9 mouse cellular contexts compared by ENCODE assay signal in the genomic region with DNA sequence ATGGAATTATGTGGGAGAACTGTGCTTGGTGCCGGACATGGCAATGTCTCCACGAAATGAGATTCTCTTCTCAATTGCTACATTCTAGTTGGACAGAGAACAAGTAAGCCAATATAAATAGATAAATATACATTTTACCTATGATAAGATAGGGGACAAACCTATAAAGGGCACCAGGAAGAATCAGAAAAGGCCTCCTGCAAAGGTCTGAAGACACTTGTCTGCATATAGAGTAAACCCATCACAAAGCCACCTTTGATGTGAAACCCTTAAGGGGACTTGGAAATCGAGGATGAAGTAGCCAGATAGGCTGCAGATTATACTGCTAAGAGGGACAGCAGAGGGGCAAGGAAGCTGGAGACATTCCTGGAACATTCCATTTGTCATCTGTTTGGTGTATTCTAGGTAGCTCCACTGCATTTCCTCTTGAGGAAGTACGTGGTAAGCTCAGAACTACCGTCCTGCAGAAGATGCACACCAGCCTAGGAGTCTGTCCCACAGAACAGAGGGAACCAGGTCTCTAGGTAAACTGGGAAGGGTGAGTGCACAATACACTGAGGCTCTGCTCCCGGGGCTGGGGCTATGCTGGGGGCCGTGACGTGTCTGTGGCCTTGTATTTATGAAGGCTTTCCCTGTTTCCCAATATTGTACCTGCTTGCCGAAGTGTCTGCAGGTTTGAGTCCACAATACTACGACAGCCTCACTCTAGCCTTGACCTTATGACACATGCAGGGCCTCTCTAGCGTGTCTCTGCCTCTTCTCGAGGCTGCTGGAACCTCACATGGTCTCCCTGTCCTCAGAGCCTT. TPM values are rescaled to one million over a fixed set of nuclear protein-coding genes. Genes with fewer than 3 reads are reported as not detected.
DNase-seq lines count a peak whose midpoint lies in the region; ATAC-seq and TF ChIP-seq lines count a peak whose summit lies in the region.
"Had no signal": no experiment of that assay in that cellular context is flagged by ENCODE, and none has a peak within 500 bp of the region (broad histone marks: within the 10 kb centered on the region; RNA-seq: fewer than 3 reads in every experiment).

No protein-coding gene starts in this region.

- 76% methylated on average over 12 of the region's 12 CpGs for WGBS in kidney, embryonic 16.5 days
- 81% methylated on average over 12 of the region's 12 CpGs for WGBS in embryonic facial prominence, embryonic 10.5 days
- 84% methylated on average over 12 of the region's 12 CpGs for WGBS in hindbrain, embryonic 16.5 days
- WGBS in midbrain, postnatal 0 days = 83% methylated on average over 12 of the region's 12 CpGs

- no peak for ATAC-seq in kidney, embryonic 16.5 days (ENCODE audit: low FRiP score, low TSS enrichment)
- no peak for ATAC-seq in hindbrain, embryonic 16.5 days
- no peak for ATAC-seq in midbrain, postnatal 0 days (ENCODE audit: low FRiP score)

- H3K9me3 ChIP-seq in kidney, embryonic 16.5 days (ENCODE audit: low read length) = no peaks in the 10 kb centered on the region
- H3K9me3 ChIP-seq in embryonic facial prominence, embryonic 10.5 days = no peaks in the 10 kb centered on the region
- H3K9me3 ChIP-seq in hindbrain, embryonic 16.5 days (ENCODE audit: control insufficient read depth, low read length) = no peaks in the 10 kb centered on the region
- no peaks in the 10 kb centered on the region for H3K9me3 ChIP-seq in midbrain, postnatal 0 days (ENCODE audit: low read length)

- H3K27ac ChIP-seq in kidney, embryonic 16.5 days (ENCODE audit: low read length) = peak overlapping the region; percentile 86
- peak overlapping the region; percentile 98 for H3K27ac ChIP-seq in embryonic facial prominence, embryonic 10.5 days (replicated peaks)
- peak overlapping the region; percentile 83 for H3K27ac ChIP-seq in hindbrain, embryonic 16.5 days (ENCODE audit: low read depth, low read length)
- H3K27ac ChIP-seq in midbrain, postnatal 0 days (ENCODE audit: low read depth, low read length) = peak overlapping the region; percentile 84; the same call in 1 of the 2 replicates

- peak overlapping the region; percentile 61 for H3K9ac ChIP-seq in kidney, embryonic 16.5 days (replicated peaks; ENCODE audit: low read length)
- H3K9ac ChIP-seq in hindbrain, embryonic 16.5 days (ENCODE audit: low read depth, low read length) = peak overlapping the region; percentile 76
- peak overlapping the region; percentile 59; the same call in 1 of the 2 replicates for H3K9ac ChIP-seq in midbrain, postnatal 0 days (replicated peaks; ENCODE audit: low read length, poor library complexity, severe bottlenecking)

- no peak for TF ChIP-seq CTCF in midbrain, postnatal 0 days (IDR thresholded peaks at IDR 0.05)

- 0 out of 2 replicates have a peak, but pooled peaks cover 1% of the 10 kb centered on the region for H3K36me3 ChIP-seq in kidney, embryonic 16.5 days (ENCODE audit: insufficient read depth, low read length)
- H3K36me3 ChIP-seq in embryonic facial prominence, embryonic 10.5 days (replicated peaks) = peaks cover 18% of the 10 kb centered on the region
- no peaks in the 10 kb centered on the region for H3K36me3 ChIP-seq in hindbrain, embryonic 16.5 days (ENCODE audit: control insufficient read depth, insufficient read depth, low read length)
- H3K36me3 ChIP-seq in midbrain, postnatal 0 days (ENCODE audit: insufficient read depth, low read length) = no peaks in the 10 kb centered on the region

- H3K4me1 ChIP-seq in kidney, embryonic 16.5 days (ENCODE audit: insufficient read depth, low read length) = peaks cover 39% of the 10 kb centered on the region
- peaks cover 55% of the 10 kb centered on the region for H3K4me1 ChIP-seq in embryonic facial prominence, embryonic 10.5 days
- H3K4me1 ChIP-seq in hindbrain, embryonic 16.5 days (ENCODE audit: control insufficient read depth, insufficient read depth, low read depth, low read length) = peaks cover 33% of the 10 kb centered on the region
- H3K4me1 ChIP-seq in midbrain, postnatal 0 days (ENCODE audit: insufficient read depth, low read length) = peaks cover 10% of the 10 kb centered on the region

- no peak for DNase-seq in kidney, postnatal 36 days
- no peak for DNase-seq in embryonic facial prominence, embryonic 10.5 days (ENCODE audit: low spot score)
- DNase-seq in midbrain, postnatal 0 days (ENCODE audit: low spot score) = no peak
- no peak for DNase-seq in frontal cortex, adult 2 months (ENCODE audit: extremely low spot score in 1 of 2, low spot score in 1 of 2)
- no peak for DNase-seq in left cerebral cortex, postnatal 10 days (ENCODE audit: extremely low spot score in 1 of 2, low spot score in 2 of 2)
- DNase-seq in kidney, adult 11 months = no peak
- DNase-seq: lung, postnatal 4 days had no signal

- peak overlapping the region; percentile 75 for H3K4me3 ChIP-seq in kidney, embryonic 16.5 days (ENCODE audit: low read length)
- peak overlapping the region; percentile 99 for H3K4me3 ChIP-seq in embryonic facial prominence, embryonic 10.5 days
- H3K4me3 ChIP-seq in hindbrain, embryonic 16.5 days (ENCODE audit: low read length) = peak overlapping the region; percentile 79
- peak overlapping the region; percentile 92; the same call in 1 of the 2 replicates for H3K4me3 ChIP-seq in midbrain, postnatal 0 days (ENCODE audit: low read depth, low read length)

- H3K27me3 ChIP-seq in kidney, embryonic 16.5 days (ENCODE audit: insufficient read depth, low read length) = no peaks in the 10 kb centered on the region
- no peaks in the 10 kb centered on the region for H3K27me3 ChIP-seq in embryonic facial prominence, embryonic 10.5 days (replicated peaks; ENCODE audit: low read depth, poor library complexity, severe bottlenecking)
- no peaks in the 10 kb centered on the region for H3K27me3 ChIP-seq in hindbrain, embryonic 16.5 days (replicated peaks; ENCODE audit: control insufficient read depth, insufficient read depth, low read length)
- H3K27me3 ChIP-seq in midbrain, postnatal 0 days (ENCODE audit: insufficient read depth, low read length) = no peaks in the 10 kb centered on the region

- H3K4me2 ChIP-seq in kidney, embryonic 16.5 days (replicated peaks; ENCODE audit: low read depth, low read length) = peak overlapping the region; percentile 63
- H3K4me2 ChIP-seq in hindbrain, embryonic 16.5 days (ENCODE audit: low read length) = peak overlapping the region; percentile 78
- H3K4me2 ChIP-seq in midbrain, postnatal 0 days (ENCODE audit: low read depth, low read length, poor library complexity, severe bottlenecking) = peak overlapping the region; percentile 75

- intact Hi-C loops in left cerebral cortex, postnatal 10 days (cut with DNase I) = no loop called here

RNA-seq across cellular contexts. Expression of a gene that starts 1.0 kb away (rescaled TPM):
- 319 and 338 TPM in 2 replicates for polyA plus RNA-seq in kidney, embryonic 16.5 days (2015; fragmentation: Nextera tagmentation; extraction: Ambion mirVana)
- polyA plus RNA-seq in embryonic facial prominence, embryonic 10.5 days (2016; fragmentation: Nextera tagmentation; extraction: Ambion mirVana) = 384 and 394 TPM in 2 replicates
- polyA plus RNA-seq in hindbrain, embryonic 16.5 days (2015; fragmentation: Nextera tagmentation; extraction: Ambion mirVana) = 390 and 393 TPM in 2 replicates
- total RNA-seq in midbrain, postnatal 0 days (2014; rRNA removed) = 191 and 233 TPM in 2 replicates
- 402 and 414 TPM in 2 replicates for polyA plus RNA-seq in midbrain, postnatal 0 days (2015; fragmentation: Nextera tagmentation; extraction: Ambion mirVana)
- polyA plus RNA-seq in frontal cortex, adult 2 months (2012; rRNA removed) = 250 and 280 TPM in 2 replicates
- 100 to 1,000 TPM; 245 to 255 TPM for total RNA-seq in left cerebral cortex, postnatal 10 days (2021)

RNA-seq across cellular contexts. Expression of a gene that starts 28.4 kb away (rescaled TPM):
- 1.3 and 6.1 TPM in 2 replicates for polyA plus RNA-seq in kidney, embryonic 16.5 days (2015; fragmentation: Nextera tagmentation; extraction: Ambion mirVana)
- 0.68 and 4.9 TPM in 2 replicates for polyA plus RNA-seq in embryonic facial prominence, embryonic 10.5 days (2016; fragmentation: Nextera tagmentation; extraction: Ambion mirVana)
- polyA plus RNA-seq in hindbrain, embryonic 16.5 days (2015; fragmentation: Nextera tagmentation; extraction: Ambion mirVana) = 11.9 and 12.8 TPM in 2 replicates
- total RNA-seq in midbrain, postnatal 0 days (2014; rRNA removed) = not detected in 2 replicates
- 11.2 and 12.0 TPM in 2 replicates for polyA plus RNA-seq in midbrain, postnatal 0 days (2015; fragmentation: Nextera tagmentation; extraction: Ambion mirVana)
- polyA plus RNA-seq in frontal cortex, adult 2 months (2012; rRNA removed) = 0.88 TPM in 1 of 2 replicates, not detected in the other
- total RNA-seq in left cerebral cortex, postnatal 10 days (2021) = 10 to 100 TPM; 47.2 to 47.5 TPM

RNA-seq across cellular contexts. Expression of a gene that starts 55.8 kb away (rescaled TPM):
- 0.34 and 0.45 TPM in 2 replicates for polyA plus RNA-seq in kidney, embryonic 16.5 days (2015; fragmentation: Nextera tagmentation; extraction: Ambion mirVana)
- polyA plus RNA-seq in embryonic facial prominence, embryonic 10.5 days (2016; fragmentation: Nextera tagmentation; extraction: Ambion mirVana) = 1.7 and 1.8 TPM in 2 replicates
- polyA plus RNA-seq in hindbrain, embryonic 16.5 days (2015; fragmentation: Nextera tagmentation; extraction: Ambion mirVana) = 0.15 and 0.22 TPM in 2 replicates
- 5.8 and 8.0 TPM in 2 replicates for total RNA-seq in midbrain, postnatal 0 days (2014; rRNA removed)
- polyA plus RNA-seq in midbrain, postnatal 0 days (2015; fragmentation: Nextera tagmentation; extraction: Ambion mirVana) = 4.4 and 5.4 TPM in 2 replicates
- polyA plus RNA-seq in frontal cortex, adult 2 months (2012; rRNA removed) = 14.5 and 14.9 TPM in 2 replicates
- total RNA-seq in left cerebral cortex, postnatal 10 days (2021) = 10 to 100 TPM in 1 of 2 experiments, 1 to 10 TPM in 1; 7.8 to 10.0 TPM

RNA-seq across cellular contexts. Expression of a gene that starts 56.7 kb away (rescaled TPM):
- polyA plus RNA-seq in kidney, embryonic 16.5 days (2015; fragmentation: Nextera tagmentation; extraction: Ambion mirVana) = 54.9 and 58.8 TPM in 2 replicates
- polyA plus RNA-seq in embryonic facial prominence, embryonic 10.5 days (2016; fragmentation: Nextera tagmentation; extraction: Ambion mirVana) = 40.2 and 43.7 TPM in 2 replicates
- 37.1 and 39.3 TPM in 2 replicates for polyA plus RNA-seq in hindbrain, embryonic 16.5 days (2015; fragmentation: Nextera tagmentation; extraction: Ambion mirVana)
- 45.5 and 65.9 TPM in 2 replicates for total RNA-seq in midbrain, postnatal 0 days (2014; rRNA removed)
- polyA plus RNA-seq in midbrain, postnatal 0 days (2015; fragmentation: Nextera tagmentation; extraction: Ambion mirVana) = 33.5 and 35.3 TPM in 2 replicates
- 71.5 and 75.7 TPM in 2 replicates for polyA plus RNA-seq in frontal cortex, adult 2 months (2012; rRNA removed)
- total RNA-seq in left cerebral cortex, postnatal 10 days (2021) = 10 to 100 TPM; 48.4 to 50.2 TPM
